Mouse (Mus musculus) hindbrain, embryonic 16.5 days (tissue): ENCODE measurements around the gene Zfp281. TPM values are rescaled to one million over a fixed set of nuclear protein-coding genes. Genes with fewer than 3 reads are reported as not detected.

Experiments used
- ATAC-seq: fragments of 200-750 bp; cut with Nextera tagmentation; 2 replicates; pipeline ENCODE4 v1.8.0; 2017; ENCODE audit warnings: moderate TSS enrichment, moderate library complexity
- H3K27ac ChIP-seq: fragments of 300-500 bp; sonication (generic); 2 replicates; pipeline ENCODE4 v1.5.1; 2014; ENCODE audit warnings: low read depth, mild to moderate bottlenecking, control low read depth, low read length, moderate library complexity
- H3K27me3 ChIP-seq: fragments of 300-500 bp; sonication (generic); replicated peaks from 2 replicates; pipeline ENCODE4 v1.6.1; 2014; ENCODE audit warnings: low read length; ENCODE audit not compliant: control insufficient read depth, insufficient read depth
- H3K36me3 ChIP-seq: fragments of 300-500 bp; sonication (generic); 2 replicates; pipeline ENCODE4 v1.6.1; 2014; ENCODE audit warnings: mild to moderate bottlenecking, low read length, moderate library complexity, mixed read lengths; ENCODE audit not compliant: control insufficient read depth, insufficient read depth
- H3K4me1 ChIP-seq: fragments of 300-500 bp; sonication (generic); 2 replicates; pipeline ENCODE4 v1.6.1; 2014; ENCODE audit warnings: low read depth, low read length; ENCODE audit not compliant: control insufficient read depth, insufficient read depth
- H3K4me2 ChIP-seq: fragments of 300-500 bp; sonication (generic); 2 replicates; pipeline ENCODE4 v1.6.1; 2014; ENCODE audit warnings: mild to moderate bottlenecking, low read length, control low read depth, moderate library complexity
- H3K4me3 ChIP-seq: fragments of 300-500 bp; sonication (generic); 2 replicates; pipeline ENCODE4 v1.5.1; 2014; ENCODE audit warnings: mild to moderate bottlenecking, low read length, control low read depth, moderate library complexity
- H3K9ac ChIP-seq: fragments of 300-500 bp; sonication (generic); 2 replicates; pipeline ENCODE4 v1.6.1; 2014; ENCODE audit warnings: low read depth, mild to moderate bottlenecking, control low read depth, low read length, moderate library complexity
- H3K9me3 ChIP-seq: fragments of 300-500 bp; sonication (generic); 2 replicates; pipeline ENCODE4 v1.6.1; 2014; ENCODE audit warnings: mild to moderate bottlenecking, low read length, moderate library complexity; ENCODE audit not compliant: control insufficient read depth
- WGBS: fragments of 180-500 bp; shearing (Covaris S2); extraction: QIAGEN DNeasy Blood & Tissue Kit; methylation state at CpG from one replicate; pipeline ENCODE4 v1.1.7; 2014; 5-methylcytosine and 5-hydroxymethylcytosine counted together
- polyA plus RNA-seq: library from polyadenylated mRNA; unstranded; fragments of >200 nt; fragmentation: Nextera tagmentation; extraction: Ambion mirVana; gene quantifications from 2 replicates; pipeline ENCODE4 v1.2.1, GENCODE M21; 2015

Gene Zfp281
- polyA plus RNA-seq, 1 experiment from 2014 or later = 16.3 TPM

DNA sequence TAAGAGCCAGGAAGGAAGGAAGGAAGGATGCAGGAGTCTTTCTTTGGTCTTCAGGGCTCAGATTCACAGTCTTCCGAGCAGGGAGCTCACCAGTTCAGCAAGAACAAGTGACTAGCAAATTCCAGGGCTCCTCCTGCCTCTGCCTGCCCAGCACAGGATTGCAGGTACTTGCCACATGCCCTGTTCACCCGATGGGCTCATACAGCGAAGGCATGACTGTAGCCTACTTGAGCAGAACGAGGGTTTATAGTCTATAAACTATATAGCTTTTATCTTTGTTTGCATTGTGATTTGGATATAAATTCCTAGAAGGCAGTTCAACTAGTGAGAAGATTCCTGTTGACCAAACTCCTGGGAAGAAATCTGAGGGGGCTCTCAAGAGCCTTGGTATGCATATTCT is 18.4 kb upstream of the Zfp281 start:
- no peak for ATAC-seq

DNA sequence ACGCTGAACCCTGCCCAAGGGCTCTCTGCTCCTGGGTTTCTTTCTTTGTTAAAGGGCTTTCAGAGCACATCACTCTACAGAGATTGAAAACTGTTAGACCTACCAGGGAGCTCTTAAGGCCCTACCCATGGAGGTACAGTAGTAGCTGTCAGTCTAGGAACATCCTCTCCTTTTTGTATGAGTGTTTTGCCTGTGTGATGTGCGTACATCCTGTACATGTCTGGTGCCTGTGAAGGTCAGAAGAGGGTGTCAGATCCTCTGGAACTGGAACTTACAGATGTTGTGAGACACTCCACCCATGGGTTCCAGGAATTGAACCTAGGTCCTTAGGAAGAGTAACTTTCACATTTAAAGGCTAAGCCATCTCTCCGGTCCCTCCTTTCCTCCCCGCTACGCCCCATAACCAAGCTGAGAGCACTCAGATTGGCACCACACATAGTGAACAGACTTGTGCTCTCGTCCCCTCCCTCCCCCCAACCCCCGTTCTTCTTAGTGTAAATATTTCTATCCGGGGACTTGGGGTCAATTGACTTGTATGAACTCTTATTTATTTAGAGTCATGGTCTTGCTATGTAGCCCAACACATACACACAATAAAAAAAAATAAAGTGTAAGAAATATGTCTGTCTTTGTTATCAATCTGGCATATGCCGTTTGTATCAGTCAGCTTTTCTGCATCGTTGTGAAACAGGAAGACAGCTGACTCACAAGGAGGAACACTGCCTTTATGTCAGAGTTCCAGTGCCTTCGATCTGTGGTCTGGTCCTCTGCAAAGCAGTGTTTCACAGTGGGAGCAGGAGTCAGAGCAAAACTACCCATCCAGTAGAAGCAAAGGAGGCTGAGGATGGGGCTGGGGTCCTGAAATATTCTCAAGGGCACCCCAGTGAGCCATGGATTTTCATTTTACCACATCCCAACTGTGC is 16.1 kb upstream of the Zfp281 start:
- WGBS = 88% methylated on average over 11 of the region's 11 CpGs
- Histone ChIP-seq H3K4me2 (no peak overlapping the region), H3K9me3 (no peaks in the 10 kb centered on the region), H3K9ac (no peak overlapping the region), H3K27ac (no peak overlapping the region), H3K4me1 (no peaks in the 10 kb centered on the region), H3K27me3 (no peaks in the 10 kb centered on the region), H3K4me3 (no peak overlapping the region), H3K36me3 (no peaks in the 10 kb centered on the region)
- ATAC-seq = no peak

More for the DNA sequence above, 18.4 kb upstream of the Zfp281 start:
- Histone ChIP-seq H3K4me1 (no peaks in the 10 kb centered on the region), H3K27ac (no peak overlapping the region), H3K9ac (no peak overlapping the region), H3K27me3 (no peaks in the 10 kb centered on the region), H3K4me3 (no peak overlapping the region), H3K4me2 (no peak overlapping the region), H3K36me3 (no peaks in the 10 kb centered on the region), H3K9me3 (no peaks in the 10 kb centered on the region)
- 93% methylated on average over 4 of the region's 4 CpGs for WGBS

DNA sequence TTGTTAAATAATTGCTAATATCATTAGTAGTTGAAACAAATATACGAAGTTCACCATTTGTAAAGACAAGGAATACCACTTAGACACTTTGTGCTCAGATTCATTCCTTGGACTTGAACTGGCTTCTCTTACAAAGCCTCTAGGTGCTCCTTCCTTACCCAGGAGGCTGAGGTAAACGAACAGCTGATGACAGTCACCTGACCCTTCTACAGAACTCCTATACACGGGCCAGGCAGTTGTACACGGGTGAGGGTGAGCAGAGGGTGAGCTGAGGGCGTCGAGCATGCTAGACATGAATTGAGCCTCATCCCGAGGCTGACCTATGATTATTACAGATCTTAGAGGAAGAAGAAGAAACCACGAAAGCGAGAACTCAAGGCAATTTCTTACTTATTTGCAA is 12.9 kb upstream of the Zfp281 start:
- no peak for ATAC-seq
- 85% methylated on average over 9 of the region's 9 CpGs for WGBS
- no peaks in the 10 kb centered on the region for H3K27me3 ChIP-seq
- H3K4me2 ChIP-seq = no peak overlapping the region
- no peaks in the 10 kb centered on the region for H3K4me1 ChIP-seq
- no peak overlapping the region for H3K4me3 ChIP-seq
- no peaks in the 10 kb centered on the region for H3K36me3 ChIP-seq
- H3K9ac ChIP-seq = no peak overlapping the region
- H3K9me3 ChIP-seq = no peaks in the 10 kb centered on the region
- no peak overlapping the region for H3K27ac ChIP-seq

GRCm38 (mm10) chr1:136613300-136613751 is 11.4 kb upstream of the Zfp281 start:
- Histone ChIP-seq H3K9me3 (no peaks in the 10 kb centered on the region), H3K4me1 (no peaks in the 10 kb centered on the region), H3K27me3 (no peaks in the 10 kb centered on the region), H3K4me3 (no peak overlapping the region), H3K27ac (no peak overlapping the region), H3K9ac (no peak overlapping the region), H3K4me2 (no peak overlapping the region), H3K36me3 (no peaks in the 10 kb centered on the region)
- WGBS = 29% methylated on average over 6 of the region's 6 CpGs
- no peak for ATAC-seq

- H3K27me3 ChIP-seq = no peaks in the 10 kb centered on the region
- no peak for ATAC-seq
- H3K27ac ChIP-seq = no peak overlapping the region
- 90% methylated on average over 11 of the region's 11 CpGs for WGBS
- no peaks in the 10 kb centered on the region for H3K36me3 ChIP-seq
- H3K9me3 ChIP-seq = no peaks in the 10 kb centered on the region
- H3K9ac ChIP-seq = no peak overlapping the region
- H3K4me3 ChIP-seq = no peak overlapping the region
- no peaks in the 10 kb centered on the region for H3K4me1 ChIP-seq
- no peak overlapping the region for H3K4me2 ChIP-seq
Measured at GRCm38 (mm10) chr1:136614748-136615440, 9.8 kb upstream of the Zfp281 start.

DNA sequence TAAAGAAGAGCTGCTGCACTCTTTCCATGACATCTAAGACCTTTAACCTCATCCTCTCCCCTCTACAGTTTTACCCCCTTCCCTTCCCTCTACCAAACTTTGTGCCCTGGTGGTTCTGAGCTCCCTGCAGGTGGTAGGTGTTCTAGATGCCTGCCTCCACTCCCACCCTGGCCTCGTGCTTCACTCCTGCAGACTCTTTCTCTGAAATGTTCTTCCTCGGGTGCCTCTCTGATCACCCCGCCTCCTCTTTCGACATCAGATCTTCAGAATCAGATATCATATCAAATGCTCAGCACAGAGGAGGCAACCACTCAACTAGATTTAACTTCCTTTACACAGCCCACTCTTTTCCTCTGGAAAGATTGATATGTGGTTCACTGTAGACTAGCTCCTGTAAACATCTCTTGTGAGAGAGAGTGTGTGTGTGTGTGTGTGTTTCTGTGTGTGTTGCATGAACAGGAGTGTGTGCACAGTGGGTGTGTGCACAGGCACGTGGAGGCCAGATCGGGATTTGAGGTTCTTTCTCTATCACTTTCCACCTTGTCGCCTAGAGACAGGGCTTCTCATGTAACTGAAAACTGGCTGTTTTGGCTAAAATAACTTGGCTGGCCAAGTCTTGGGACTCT is 7.4 kb upstream of the Zfp281 start:
- H3K4me3 ChIP-seq = no peak overlapping the region
- H3K36me3 ChIP-seq = no peaks in the 10 kb centered on the region
- no peak overlapping the region for H3K27ac ChIP-seq
- peaks cover 2% of the 10 kb centered on the region; the same call in 1 of the 2 replicates for H3K27me3 ChIP-seq
- H3K4me1 ChIP-seq = no peaks in the 10 kb centered on the region
- H3K9ac ChIP-seq = no peak overlapping the region
- WGBS = 79% methylated on average over 7 of the region's 7 CpGs
- ATAC-seq = no peak
- no peak overlapping the region for H3K4me2 ChIP-seq
- no peaks in the 10 kb centered on the region for H3K9me3 ChIP-seq

- H3K36me3 ChIP-seq = no peaks in the 10 kb centered on the region
- peaks cover 2% of the 10 kb centered on the region; the same call in 1 of the 2 replicates for H3K27me3 ChIP-seq
- no peak for ATAC-seq
- no peak overlapping the region for H3K4me3 ChIP-seq
- no peaks in the 10 kb centered on the region for H3K9me3 ChIP-seq
- no peak overlapping the region for H3K9ac ChIP-seq
- H3K4me1 ChIP-seq = no peaks in the 10 kb centered on the region
- WGBS = 100% methylated on average over 1 of the region's 1 CpGs
- no peak overlapping the region for H3K27ac ChIP-seq
- H3K4me2 ChIP-seq = no peak overlapping the region
Measured at GRCm38 (mm10) chr1:136618570-136618969, 6.1 kb upstream of the Zfp281 start.

DNA sequence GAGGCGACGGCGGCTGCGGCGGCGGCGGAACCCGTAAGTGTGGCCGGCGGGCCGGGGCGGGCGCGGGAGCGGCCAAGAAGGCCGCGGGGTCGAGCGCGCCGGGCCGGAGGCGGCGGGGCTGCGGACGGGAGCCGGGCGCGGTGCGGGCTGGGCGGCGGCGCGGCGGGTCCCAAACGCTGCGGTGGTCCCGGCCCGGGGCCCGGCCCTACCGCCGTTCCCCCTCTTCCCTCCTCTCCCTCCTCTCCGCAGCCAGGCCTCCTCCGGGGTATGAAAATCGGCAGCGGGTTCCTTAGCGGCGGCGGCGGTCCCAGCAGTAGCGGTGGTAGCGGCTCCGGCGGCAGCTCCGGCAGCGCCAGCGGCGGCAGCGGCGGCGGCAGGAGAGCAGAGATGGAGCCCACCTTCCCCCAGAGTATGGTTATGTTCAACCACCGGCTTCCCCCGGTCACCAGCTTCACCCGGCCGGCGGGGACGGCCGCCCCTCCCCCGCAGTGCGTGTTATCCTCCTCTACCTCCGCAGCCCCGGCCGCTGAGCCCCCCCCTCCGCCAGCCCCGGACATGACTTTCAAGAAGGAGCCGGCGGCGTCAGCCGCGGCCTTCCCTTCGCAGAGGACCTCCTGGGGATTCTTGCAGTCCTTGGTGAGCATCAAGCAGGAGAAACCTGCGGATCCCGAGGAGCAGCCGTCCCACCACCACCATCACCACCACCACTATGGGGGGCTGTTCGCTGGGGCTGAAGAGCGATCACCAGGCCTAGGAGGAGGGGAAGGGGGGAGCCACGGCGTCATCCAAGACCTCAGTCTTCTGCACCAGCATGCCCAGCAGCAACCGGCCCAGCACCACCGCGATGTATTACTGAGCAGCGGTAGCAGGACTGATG is 556 bp downstream of the Zfp281 start:
- Histone ChIP-seq H3K9ac (peak overlapping the region; percentile 99), H3K27me3 (peaks cover 2% of the 10 kb centered on the region; the same call in 1 of the 2 replicates), H3K4me2 (peak overlapping the region; percentile 59), H3K9me3 (no peaks in the 10 kb centered on the region), H3K36me3 (peaks cover 6% of the 10 kb centered on the region; the same call in 1 of the 2 replicates), H3K4me3 (peak overlapping the region; percentile 91), H3K4me1 (peaks cover 29% of the 10 kb centered on the region), H3K27ac (peak overlapping the region; percentile 98)
- 1% methylated on average over 72 of the region's 92 CpGs for WGBS
- ATAC-seq = peak; percentile 73
